Mouse (Mus musculus): ENCODE data around the gene Zfp654.

Zfp654 gene

DNA sequence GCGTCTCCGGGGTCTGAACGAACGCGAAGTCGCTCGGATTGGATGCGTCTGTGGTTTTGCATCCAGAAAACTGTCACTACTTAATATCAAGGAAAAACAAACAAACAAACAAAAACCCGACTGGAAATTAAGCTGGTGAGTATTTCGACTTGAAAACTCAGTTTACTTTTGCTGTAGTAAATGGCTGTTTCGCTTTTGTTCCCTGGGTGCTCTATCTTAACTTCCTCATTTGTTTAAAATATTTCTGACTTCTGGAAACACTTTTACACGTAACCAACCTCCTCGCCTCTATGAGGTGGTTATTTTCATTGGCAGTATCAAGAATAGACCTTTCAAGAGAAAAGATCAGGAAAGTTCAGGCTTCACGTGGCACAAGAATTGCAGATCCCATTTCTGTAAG, 1.4 kb upstream of the Zfp654 start:
- DNase-seq (ENCODE audit: low read depth, low spot score): no peak

GRCm38 (mm10) chr16:64852441-64852871, 1.0 kb upstream of the Zfp654 start:
- DNase-seq (ENCODE audit: low read depth, low spot score): no peak

DNA sequence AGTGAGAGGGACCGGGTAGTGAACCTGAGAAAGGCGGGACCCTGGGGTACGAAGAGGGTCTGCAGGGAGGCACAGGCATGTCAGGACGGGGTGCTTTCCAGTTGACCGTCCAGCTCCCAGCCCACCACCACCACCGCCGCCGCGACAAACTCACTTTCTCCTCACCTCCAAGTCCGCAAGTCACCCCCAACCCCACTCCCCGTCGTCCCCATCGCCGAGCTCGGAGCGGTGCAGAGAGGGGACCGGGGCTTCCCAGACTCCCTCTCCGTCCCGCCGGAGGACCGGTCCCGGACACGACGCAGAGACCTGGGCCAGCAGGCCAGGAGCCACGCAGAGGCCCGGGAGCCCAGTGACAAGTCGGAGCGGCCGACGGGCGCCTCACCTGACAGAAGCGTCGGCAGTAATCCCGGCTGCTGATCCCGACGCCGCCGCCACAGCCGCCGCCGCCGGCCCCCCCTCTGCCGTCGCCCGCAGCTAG, 328 bp downstream of the Zfp654 start:
- DNase-seq (ENCODE audit: low read depth, low spot score): no peak

GRCm38 (mm10) chr16:64850287-64851084, 966 bp downstream of the Zfp654 start:
- DNase-seq (ENCODE audit: low read depth, low spot score): no peak

- DNase-seq (ENCODE audit: low read depth, low spot score): no peak
These were observed 5.5 kb downstream of the Zfp654 start for GRCm38 (mm10) chr16:64845947-64846346.

- no peak for DNase-seq (ENCODE audit: low read depth, low spot score)
These were observed 9.1 kb downstream of the Zfp654 start for GRCm38 (mm10) chr16:64842374-64842729.

- no peak for DNase-seq (ENCODE audit: low read depth, low spot score)
These were observed 9.7 kb downstream of the Zfp654 start for GRCm38 (mm10) chr16:64841481-64842373.

DNA sequence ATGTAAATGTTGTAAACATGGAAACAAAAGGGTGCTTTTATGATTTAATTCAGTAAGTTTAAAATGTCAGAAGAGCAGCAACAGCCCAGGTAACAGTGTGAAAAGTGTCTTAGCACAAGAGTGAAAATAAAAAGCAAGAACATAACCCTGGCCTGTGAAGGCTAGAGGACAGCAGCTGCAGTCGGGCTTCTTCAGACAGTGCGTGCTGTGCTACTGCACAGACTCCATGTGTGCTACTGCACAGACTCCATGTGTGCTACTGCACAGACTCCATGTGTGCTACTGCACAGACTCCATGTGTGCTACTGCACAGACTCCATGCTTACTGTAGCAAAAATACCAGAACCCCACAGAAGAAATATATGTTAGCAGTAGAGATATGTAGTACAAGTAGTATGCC, 14.7 kb downstream of the Zfp654 start:
- DNase-seq (ENCODE audit: low read depth, low spot score): no peak

DNA sequence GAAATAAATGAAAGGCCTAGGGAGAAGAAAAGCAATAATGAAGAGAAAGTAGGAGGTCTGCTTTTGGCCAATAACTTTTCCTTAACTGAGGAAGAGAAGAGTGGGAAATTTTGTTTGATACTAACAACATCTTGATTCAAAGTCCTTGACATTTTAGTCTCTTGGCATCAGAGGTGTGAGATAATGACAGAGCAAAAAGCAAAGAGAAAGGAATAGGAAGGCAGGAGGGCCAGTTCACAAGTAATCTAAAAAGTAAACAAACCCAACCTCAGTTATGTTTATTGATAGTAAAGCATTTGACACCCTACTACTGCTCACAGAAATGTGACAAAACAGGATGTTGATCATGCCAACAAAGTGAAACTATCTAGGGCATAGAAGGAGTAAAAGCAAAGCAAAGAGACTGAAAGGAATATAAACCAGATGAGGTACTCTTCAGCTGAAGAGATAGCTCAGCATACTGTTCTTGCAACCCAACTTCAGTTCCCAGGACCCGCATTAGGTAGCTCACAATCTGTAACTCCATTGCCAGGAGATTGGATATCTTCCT, 15.4 kb downstream of the Zfp654 start:
- no peak for DNase-seq (ENCODE audit: low read depth, low spot score)

GRCm38 (mm10) chr16:64830291-64830690, 21.2 kb downstream of the Zfp654 start:
- DNase-seq (ENCODE audit: low read depth, low spot score): no peak

DNA sequence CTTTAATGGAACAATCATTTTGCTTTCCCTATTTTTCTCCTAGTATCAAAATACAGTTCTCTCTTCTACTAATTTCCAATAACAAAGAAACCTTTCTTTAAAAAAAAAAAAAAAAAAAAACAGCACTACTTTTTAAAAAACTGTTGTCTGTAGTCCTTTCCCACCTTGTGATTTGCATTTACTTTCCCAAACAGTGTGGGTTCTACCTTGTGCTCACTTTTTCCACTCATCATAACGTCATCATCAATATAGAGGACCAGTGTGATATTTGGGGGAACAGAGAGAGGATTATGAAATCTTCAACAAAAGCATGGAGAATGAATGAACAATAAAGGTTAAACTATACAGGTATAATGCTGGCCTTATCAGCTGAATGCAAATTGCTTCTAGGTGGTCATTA, 27.0 kb downstream of the Zfp654 start:
- no peak for DNase-seq (ENCODE audit: low read depth, low spot score)

GRCm38 (mm10) chr16:64823890-64824289, 27.6 kb downstream of the Zfp654 start:
- DNase-seq (ENCODE audit: low read depth, low spot score): no peak

- DNase-seq (ENCODE audit: low read depth, low spot score): no peak
These were observed 34.2 kb downstream of the Zfp654 start for GRCm38 (mm10) chr16:64817094-64817765.

DNA sequence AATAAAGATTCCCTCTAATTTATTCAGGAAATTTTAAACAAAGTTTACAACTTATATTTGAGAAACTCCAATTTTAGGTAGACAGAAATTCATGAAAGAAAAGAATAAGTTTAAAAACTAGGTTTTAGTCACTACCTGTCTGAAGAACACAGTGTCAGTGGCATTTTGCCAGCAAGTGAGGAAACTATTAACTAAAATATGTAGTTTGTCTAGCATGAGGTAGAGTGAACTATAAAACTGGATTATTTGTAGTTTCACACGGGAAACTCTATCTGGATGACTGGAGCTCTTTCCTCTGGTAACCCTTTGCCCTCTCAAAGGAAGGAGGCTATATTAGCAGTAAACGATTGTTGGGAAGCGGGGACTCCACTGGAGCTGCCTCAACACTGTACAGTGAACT, 48.4 kb downstream of the Zfp654 start:
- no peak for DNase-seq (ENCODE audit: low read depth, low spot score)

GRCm38 (mm10) chr16:64801638-64802037, 49.8 kb downstream of the Zfp654 start:
- no peak for DNase-seq (ENCODE audit: low read depth, low spot score)

DNA sequence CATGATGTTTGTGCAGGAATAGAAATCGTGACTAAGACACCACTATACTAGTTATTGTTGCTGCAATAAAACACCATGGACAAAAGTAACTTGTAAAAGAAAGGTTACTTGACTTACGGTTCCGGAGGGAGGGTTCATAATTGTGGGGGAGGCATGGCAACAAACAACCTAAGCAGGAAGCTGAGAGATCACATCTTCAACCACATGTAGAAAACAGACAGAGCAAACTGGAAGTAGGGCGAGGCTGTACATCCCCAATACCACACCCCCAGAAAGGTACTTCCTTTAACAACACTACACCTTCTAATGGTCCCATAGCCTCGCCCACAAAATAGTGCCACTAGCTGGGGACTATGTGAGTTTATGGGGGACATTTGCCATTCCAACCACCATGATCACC, 51.1 kb downstream of the Zfp654 start:
- no peak for DNase-seq (ENCODE audit: low read depth, low spot score)

- no peak for DNase-seq (ENCODE audit: low read depth, low spot score)
These were observed 56.6 kb downstream of the Zfp654 start for GRCm38 (mm10) chr16:64794802-64795201.

DNA sequence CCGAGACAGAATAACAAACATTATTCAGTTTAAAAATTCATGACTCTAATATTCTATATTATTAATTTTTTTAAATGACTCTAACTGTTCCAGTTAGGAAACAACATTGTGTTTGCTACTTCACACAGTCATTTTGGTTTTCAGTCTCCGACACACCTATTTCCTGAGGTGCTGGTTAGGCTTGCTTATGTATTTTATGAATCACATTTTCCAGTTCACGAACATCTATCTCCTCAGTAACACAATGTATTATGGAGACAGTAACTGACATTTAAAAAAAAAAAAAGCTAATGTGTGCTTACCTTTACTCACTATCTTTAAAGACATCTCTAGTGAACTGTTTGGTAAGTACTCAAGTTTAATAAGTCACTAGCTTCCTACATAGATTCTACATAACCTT, 61.7 kb downstream of the Zfp654 start:
- no peak for DNase-seq (ENCODE audit: low read depth, low spot score)

DNA sequence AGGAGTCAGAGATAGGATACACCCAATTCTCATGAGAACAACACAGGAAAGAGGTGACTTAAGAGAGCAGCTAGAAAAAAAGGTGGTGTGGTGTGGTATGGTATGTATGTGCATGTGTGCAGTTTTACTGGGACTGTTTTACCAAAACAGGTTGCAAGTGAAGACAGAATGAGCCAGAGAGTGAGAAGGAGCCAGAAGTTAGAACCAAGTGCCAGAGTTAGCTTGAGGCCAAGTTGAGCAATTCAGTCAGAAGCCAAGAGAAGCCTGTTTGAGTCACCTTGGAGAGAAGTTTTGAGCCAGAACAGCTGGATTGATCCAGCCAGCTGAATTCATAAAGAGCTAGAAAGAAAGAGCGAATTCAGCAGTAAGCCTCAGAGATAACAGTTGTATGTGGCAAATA, 75.9 kb downstream of the Zfp654 start:
- DNase-seq (ENCODE audit: low read depth, low spot score): no peak

GRCm38 (mm10) chr16:64771431-64771818, 80.0 kb downstream of the Zfp654 start:
- no peak for DNase-seq (ENCODE audit: low read depth, low spot score)

DNA sequence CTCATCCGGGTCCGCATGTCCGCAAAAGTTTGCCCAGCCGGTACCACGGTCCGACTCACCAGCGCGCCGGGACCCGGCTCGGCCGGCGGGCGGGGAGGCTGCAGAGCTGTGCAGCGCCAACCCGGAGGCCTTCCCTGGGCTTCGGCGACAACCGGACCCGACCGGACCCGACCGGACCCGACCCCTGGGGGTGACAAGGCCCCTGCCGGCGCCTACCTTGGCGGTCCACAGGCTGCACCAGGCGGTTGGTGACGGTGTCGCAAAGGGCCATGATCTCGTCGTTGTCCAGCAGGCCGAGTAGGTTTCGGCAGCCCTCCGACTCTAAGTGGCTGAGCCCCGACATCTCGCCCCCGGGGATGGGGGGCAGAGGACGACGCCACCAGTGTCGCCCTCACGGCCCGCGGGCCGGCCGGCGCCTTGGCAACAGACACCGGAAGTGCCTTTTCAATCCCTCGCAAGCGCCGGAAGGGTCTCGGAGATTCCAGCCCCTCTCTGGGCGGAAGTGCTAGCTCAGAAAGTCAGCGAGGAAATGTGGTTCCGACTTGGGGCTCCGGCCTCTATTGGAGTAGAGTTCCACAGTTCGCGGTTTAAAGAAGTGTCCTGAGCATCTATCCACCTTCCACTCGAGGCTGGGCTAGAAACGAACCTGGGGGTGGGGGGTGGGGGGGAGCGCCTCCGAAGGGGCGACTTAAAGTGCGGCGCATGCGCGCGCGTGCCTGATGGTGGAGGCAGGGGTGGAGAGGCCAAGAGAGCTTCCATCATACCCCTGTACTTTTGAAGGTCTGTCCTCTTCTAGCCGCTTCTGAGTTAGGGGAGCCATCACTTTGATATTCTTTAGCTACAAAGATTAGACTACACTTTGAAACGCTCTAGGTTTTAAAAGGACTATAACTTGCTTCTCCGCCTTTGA, 80.7 kb downstream of the Zfp654 start, which contains the start of gene 4930453N24Rik:
4930453N24Rik (minus strand) TSS at position 641 of the 910 bp plus-strand sequence.
- peak; percentile 82 for DNase-seq (ENCODE audit: low read depth, low spot score)

Measured in brain, embryonic 18.5 days (tissue).